Mouse (Mus musculus): Measurements from ENCODE around the gene Abcc8.

DNA sequence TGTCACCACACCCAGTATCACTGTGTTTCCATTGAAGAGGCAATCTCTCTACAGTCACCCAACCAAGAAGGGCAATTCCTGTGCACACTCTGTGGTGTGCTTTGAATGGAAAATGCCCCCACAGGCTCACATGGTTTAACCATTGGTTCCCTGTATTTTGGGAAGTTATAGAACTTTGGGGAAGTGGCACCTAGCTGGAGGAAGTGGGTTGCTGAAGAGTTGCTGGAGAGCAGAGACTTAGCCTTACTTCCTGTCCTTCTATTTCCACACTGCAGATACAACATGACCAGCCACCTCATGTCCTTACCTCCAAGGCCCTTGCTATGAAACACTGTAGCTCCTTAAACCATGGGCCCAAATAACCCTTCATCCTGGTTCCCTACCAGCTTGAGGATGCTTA is 4.4 kb upstream of the Abcc8 start:
- TF ChIP-seq CTCF (IDR thresholded peaks at IDR 0.05; ENCODE audit: control insufficient read depth, insufficient read depth, insufficient replicate concordance, low read depth, low read length) = no peak
- TF ChIP-seq POLR2A (IDR thresholded peaks at IDR 0.05; ENCODE audit: control insufficient read depth, low read depth, low read length) = no peak

Measured in testis, adult 2 months (tissue).